Mouse (Mus musculus): ENCODE measurements around the gene Eid2.

Eid2 gene

GRCm38 (mm10) chr7:28294481-28294880 is 26.8 kb downstream of the Eid2 start:
- DNase-seq, result peak; percentile 43

GRCm38 (mm10) chr7:28298837-28299625 is 31.4 kb downstream of the Eid2 start:
- no peak for DNase-seq

GRCm38 (mm10) chr7:28301616-28302433 is 34.1 kb downstream of the Eid2 start, which contains the start of gene Dll3:
Dll3 (minus strand) TSS chr7:28302238.
- no peak for DNase-seq

- peak; percentile 74 for DNase-seq
Observed at GRCm38 (mm10) chr7:28305641-28306040, 38.0 kb downstream of the Eid2 start.

- DNase-seq, result peak; percentile 77
Observed at GRCm38 (mm10) chr7:28306216-28306615, 38.5 kb downstream of the Eid2 start.

GRCm38 (mm10) chr7:28309737-28310136 is 42.1 kb downstream of the Eid2 start:
- no peak for DNase-seq

- DNase-seq, result no peak
Observed at GRCm38 (mm10) chr7:28311151-28311925, 43.7 kb downstream of the Eid2 start.

- peak; percentile 97 for DNase-seq
Observed at GRCm38 (mm10) chr7:28311926-28312543, 44.4 kb downstream of the Eid2 start, which contains the start of gene Timm50. Timm50 (minus strand) TSS chr7:28312072.

- no peak for DNase-seq
Observed at GRCm38 (mm10) chr7:28318036-28318435, 50.4 kb downstream of the Eid2 start.

GRCm38 (mm10) chr7:28318714-28319113 is 51.0 kb downstream of the Eid2 start:
- DNase-seq, result no peak

Data from kidney, adult 11 months (tissue).